Mouse (Mus musculus): ENCODE data around the gene Olfr91.

GRCm38 (mm10) chr17:37050876-37051275 lies 47.2 kb downstream of the Olfr91 start:
- no peak for TF ChIP-seq POLR2A (IDR thresholded peaks at IDR 0.05; ENCODE audit: borderline replicate concordance, low read depth, low read length)
- TF ChIP-seq CTCF (IDR thresholded peaks at IDR 0.05; ENCODE audit: low read depth, low read length): no peak
